ENCODE assay signal across 8 mouse cellular contexts in genomic region chr5:143053132-143053972, GRCm38 (mm10). TPM values are rescaled to one million over a fixed set of nuclear protein-coding genes. Genes with fewer than 3 reads are reported as not detected.
A peak's percentile ranks its signal among the peaks of the same experiment; 100 is the strongest.
DNase-seq lines count a peak whose midpoint lies in the region; ATAC-seq and TF ChIP-seq lines count a peak whose summit lies in the region.

No protein-coding gene starts in this region.

- peak; percentile 92 for DNase-seq in heart, adult 11 months
- DNase-seq in heart, postnatal 36 days = no peak
- no peak for DNase-seq in intestine, embryonic 14.5 days (ENCODE audit: low spot score)
- DNase-seq in adipocyte (ENCODE audit: low spot score) = no peak
- no peak for DNase-seq in c-Kit-positive CD71-positive TER-119-positive erythroid progenitor cells, embryonic 14.5 days (ENCODE audit: low spot score)
- DNase-seq in thymus, adult 2 months = no peak

- TF ChIP-seq POLR2A in bone marrow, adult 2 months (IDR thresholded peaks at IDR 0.05; ENCODE audit: borderline replicate concordance, control insufficient read depth, low read depth, low read length) = no peak
- no peak for TF ChIP-seq POLR2A in thymus, adult 2 months (IDR thresholded peaks at IDR 0.05; ENCODE audit: control insufficient read depth, extremely low read depth, insufficient read depth, low read length, poor library complexity)

- H3K4me2 ChIP-seq in intestine, embryonic 14.5 days (ENCODE audit: low read length) = no peak overlapping the region

- H3K79me2 ChIP-seq in macrophage (ENCODE audit: inconsistent target) = peaks cover 7% of the 10 kb centered on the region; the same call in 1 of the 2 replicates

- H3K4me3 ChIP-seq in bone marrow, adult 2 months (replicated peaks; ENCODE audit: control insufficient read depth, low read depth, low read length) = no peak overlapping the region
- no peak overlapping the region for H3K4me3 ChIP-seq in intestine, embryonic 14.5 days (ENCODE audit: low read depth, low read length)
- no peak overlapping the region for H3K4me3 ChIP-seq in macrophage (ENCODE audit: inconsistent target)
- no peak overlapping the region for H3K4me3 ChIP-seq in thymus, adult 2 months (ENCODE audit: control insufficient read depth, insufficient read depth, low read length)

- H3K4me1 ChIP-seq in bone marrow, adult 2 months (ENCODE audit: control insufficient read depth, insufficient read depth, low read length) = peaks cover 20% of the 10 kb centered on the region
- peaks cover 36% of the 10 kb centered on the region for H3K4me1 ChIP-seq in intestine, embryonic 14.5 days (replicated peaks; ENCODE audit: control insufficient read depth, insufficient read depth, low read length)
- H3K4me1 ChIP-seq in thymus, adult 2 months (replicated peaks; ENCODE audit: control insufficient read depth, insufficient read depth, low read length) = no peaks in the 10 kb centered on the region

- no peak for TF ChIP-seq CTCF in bone marrow, adult 2 months (IDR thresholded peaks at IDR 0.05; ENCODE audit: control insufficient read depth, insufficient read depth, low read length)
- TF ChIP-seq CTCF in thymus, adult 2 months (IDR thresholded peaks at IDR 0.05; ENCODE audit: borderline replicate concordance, control insufficient read depth, extremely low read depth, insufficient read depth, low read length, poor library complexity) = no peak

- WGBS in bone marrow, adult 2 months = 71% methylated on average over 5 of the region's 5 CpGs
- WGBS in intestine, embryonic 14.5 days = 58% methylated on average over 5 of the region's 5 CpGs
- 92% methylated on average over 4 of the region's 5 CpGs for WGBS in macrophage (ENCODE audit: missing documents)
- WGBS in thymus, adult 2 months = 95% methylated on average over 5 of the region's 5 CpGs

- intact Hi-C loops in heart, postnatal 36 days (cut with DNase I) = no loop called here

- no peak for ATAC-seq in intestine, embryonic 14.5 days (replicated peaks; ENCODE audit: low FRiP score, low TSS enrichment, low read depth)

- H3K9me3 ChIP-seq in intestine, embryonic 14.5 days (ENCODE audit: control insufficient read depth, low read length) = no peaks in the 10 kb centered on the region

- no peak overlapping the region for H3K9ac ChIP-seq in intestine, embryonic 14.5 days (ENCODE audit: low read length)

- peaks cover 11% of the 10 kb centered on the region; the same call in 1 of the 2 replicates for H3K36me3 ChIP-seq in intestine, embryonic 14.5 days (ENCODE audit: control insufficient read depth, insufficient read depth, low read length)
- no peaks in the 10 kb centered on the region for H3K36me3 ChIP-seq in macrophage (ENCODE audit: inconsistent target)
- H3K36me3 ChIP-seq in thymus, adult 2 months (ENCODE audit: control insufficient read depth, insufficient read depth, low read length) = no peaks in the 10 kb centered on the region

- H3K27me3 ChIP-seq in intestine, embryonic 14.5 days (replicated peaks; ENCODE audit: control insufficient read depth, insufficient read depth, low read length) = no peaks in the 10 kb centered on the region
- H3K27me3 ChIP-seq in thymus, adult 2 months (ENCODE audit: control insufficient read depth, insufficient read depth, low read length) = no peaks in the 10 kb centered on the region

- H3K27ac ChIP-seq in bone marrow, adult 2 months (ENCODE audit: control insufficient read depth, insufficient read depth, low read depth, low read length, poor library complexity) = peak overlapping the region; percentile 35
- H3K27ac ChIP-seq in intestine, embryonic 14.5 days (ENCODE audit: low read depth) = peak overlapping the region; percentile 30
- peak overlapping the region; percentile 72 for H3K27ac ChIP-seq in macrophage
- no peak overlapping the region for H3K27ac ChIP-seq in thymus, adult 2 months (ENCODE audit: control insufficient read depth, insufficient read depth, low read length)

RNA-seq across cellular contexts. Expression of gene Rnf216, which starts 59.4 kb away (rescaled TPM):
- 10 to 100 TPM; 27.1 to 28.0 TPM for total RNA-seq in heart, postnatal 36 days (2021)
- 17.5 and 28.5 TPM in 2 replicates for polyA plus RNA-seq in bone marrow, adult 2 months (2011; ENCODE audit: insufficient read depth, insufficient read length, low replicate concordance, missing spikeins)
- polyA plus RNA-seq in intestine, embryonic 14.5 days (2014; fragmentation: Nextera tagmentation; extraction: Ambion mirVana) = 31.0 and 32.0 TPM in 2 replicates
- total RNA-seq in macrophage (2018; cell fraction: chromatin; rRNA removed) = 100 to 1,000 TPM in 24 of 26 experiments, 10 to 100 TPM in 2; 79.4 to 197 (median 156) TPM
- total RNA-seq in macrophage (2018; cell fraction: cytosol; rRNA removed) = 10 to 100 TPM; 16.0 to 36.3 (median 28.3) TPM
- total RNA-seq in macrophage (2018; cell fraction: nucleus; rRNA removed) = 100 to 1,000 TPM in 5 of 26 experiments, 10 to 100 TPM in 21; 34.8 to 130 (median 61.0) TPM
- polyA plus RNA-seq in macrophage (2018) = 21.4 to 26.2 TPM (median 23.3 TPM) in 3 replicates
- polyA plus RNA-seq in thymus, adult 2 months (2012; rRNA removed) = 16.1 and 17.6 TPM in 2 replicates
